Mouse (Mus musculus): ENCODE measurements at regions not wholly inside any gene's neighbourhood (a gene's known extent, or its start where the extent isn't known, plus 50 kb on each side); places are given as distances from the start of the nearest gene placed in this dataset.

DNA sequence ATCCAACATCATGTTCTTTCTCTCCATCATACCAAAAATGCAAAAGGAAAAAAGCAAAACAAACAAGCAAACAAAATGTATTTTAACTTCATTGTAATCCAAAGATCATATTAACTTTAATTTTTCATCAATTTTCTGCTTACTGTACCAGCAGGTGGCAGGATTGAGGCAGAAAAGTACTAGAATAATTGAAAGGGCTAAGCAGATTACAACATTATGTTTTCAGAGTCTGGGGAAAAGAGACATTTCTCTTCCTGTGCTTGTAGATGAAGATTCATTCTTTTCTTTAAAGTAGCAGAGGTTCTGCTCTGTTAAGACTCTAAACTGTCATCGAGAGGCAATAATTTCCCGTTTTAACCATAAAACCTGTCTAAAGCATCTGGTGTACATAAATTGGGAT is 394.7 kb upstream of the Slitrk6 start:
- peak in 1 of 2 experiments; percentile 5 for DNase-seq (ENCODE audit: low spot score in 2 of 2)
- intact Hi-C loops (cut with DNase I), result loop anchor here (2.0 kb wide), 1 partner anchor 525 kb away; the partner anchor contains the start of gene Slitrk5

DNA sequence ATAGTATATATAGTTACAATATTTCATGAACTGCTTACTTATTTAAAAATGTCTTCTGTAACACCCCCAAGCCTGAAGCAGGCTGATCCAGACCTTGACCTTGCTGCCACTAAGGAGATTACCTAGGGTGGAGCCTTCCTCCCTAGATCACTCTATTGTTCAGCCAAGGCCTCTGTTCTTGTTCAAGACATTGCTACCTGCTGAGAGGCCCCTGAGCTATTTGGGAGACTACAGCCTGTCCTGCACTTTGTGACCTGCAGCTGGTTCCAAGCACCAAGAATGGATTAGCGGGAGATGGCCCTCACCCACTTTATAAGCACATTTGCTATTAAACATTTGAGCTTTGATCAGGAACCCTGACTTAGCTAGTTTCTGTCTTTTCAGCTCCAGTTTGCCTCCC is 361.7 kb upstream of the Slitrk6 start:
- intact Hi-C loops (cut with DNase I), result no loop called here
- DNase-seq (ENCODE audit: low spot score in 2 of 2), result no peak

DNA sequence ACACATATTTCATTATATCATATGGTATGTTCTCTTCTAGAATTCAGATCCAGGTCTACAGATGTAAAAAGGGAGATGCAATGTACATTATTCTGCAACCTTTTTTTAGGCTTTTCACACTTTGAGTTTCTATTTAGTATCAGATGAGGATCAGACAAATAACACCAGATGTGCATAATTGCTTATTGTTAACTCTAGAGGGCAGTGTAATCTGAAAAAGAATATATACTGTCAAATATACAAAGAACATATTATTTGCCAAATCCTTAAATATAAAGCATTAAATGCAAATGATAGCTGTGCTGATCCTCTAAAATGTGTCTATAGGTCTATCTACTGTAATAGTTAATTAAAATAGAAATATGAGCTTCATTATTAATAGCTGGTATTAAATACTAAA is 348.6 kb upstream of the Slitrk6 start:
- intact Hi-C loops (cut with DNase I), result no loop called here

DNA sequence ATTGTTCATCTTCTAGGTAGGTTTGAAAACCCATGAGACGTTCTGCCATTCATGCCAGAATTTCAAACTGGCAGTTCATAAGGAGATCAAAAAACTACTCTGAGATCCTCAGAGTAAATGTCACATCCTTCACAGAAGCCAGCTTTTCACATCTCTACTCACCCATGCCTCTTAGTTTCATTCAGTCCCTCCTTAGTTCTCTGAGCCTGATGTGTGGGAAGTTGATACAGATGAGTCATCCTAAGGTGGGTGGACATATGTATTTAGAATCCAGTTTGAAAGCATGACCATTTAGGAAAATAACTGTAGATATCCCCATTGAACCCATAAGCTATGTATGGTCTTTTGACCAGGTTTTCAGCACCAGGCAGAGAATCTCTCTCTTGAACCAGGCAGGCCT is 345.3 kb upstream of the Slitrk6 start:
- DNase-seq (ENCODE audit: low spot score in 2 of 2), result no peak
- intact Hi-C loops (cut with DNase I), result no loop called here

More for the DNA sequence above, 348.6 kb upstream of the Slitrk6 start:
- DNase-seq (ENCODE audit: low spot score in 2 of 2), result no peak

DNA sequence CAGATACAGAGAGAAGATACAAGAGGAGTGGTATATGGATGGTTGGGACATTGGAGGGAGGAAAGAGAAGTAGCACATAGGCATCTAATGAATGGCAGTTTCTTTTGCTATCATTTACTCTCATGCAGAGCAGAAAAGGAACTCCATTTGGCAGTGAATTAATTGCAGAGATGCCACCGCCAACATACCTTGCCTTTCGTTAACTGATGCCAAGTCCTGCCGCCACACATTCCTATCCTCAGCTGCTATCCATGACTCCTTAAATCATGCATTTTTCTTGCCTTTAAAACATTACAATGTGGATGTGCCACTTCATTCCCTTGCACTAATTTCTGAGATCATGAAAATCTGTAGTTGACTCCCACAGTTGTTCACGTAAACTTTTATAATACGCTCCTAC is 341.3 kb upstream of the Slitrk6 start:
- peak in 1 of 2 experiments; percentile 6 for DNase-seq (ENCODE audit: low spot score in 2 of 2)
- intact Hi-C loops (cut with DNase I), result no loop called here

DNA sequence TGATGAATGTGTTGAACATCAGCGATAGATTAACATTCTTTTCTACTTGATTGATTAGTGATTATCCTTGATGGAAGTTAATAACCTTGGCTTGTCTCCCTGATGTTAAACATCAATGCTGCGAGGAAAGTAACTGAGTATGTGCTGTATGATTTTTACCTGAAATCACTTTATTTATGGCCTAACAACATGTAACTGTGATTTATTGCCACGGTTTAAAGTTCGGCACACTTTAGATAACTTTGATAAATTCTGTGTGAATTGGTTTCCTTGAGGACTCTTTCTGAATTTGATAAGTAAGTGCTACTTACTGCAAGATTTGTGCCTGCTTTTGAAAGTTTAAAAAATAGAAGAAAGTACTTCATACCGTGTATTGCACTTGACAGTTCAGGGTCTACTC is 319.6 kb upstream of the Slitrk6 start:
- intact Hi-C loops (cut with DNase I), result no loop called here
- no peak for DNase-seq (ENCODE audit: low spot score in 2 of 2)

DNA sequence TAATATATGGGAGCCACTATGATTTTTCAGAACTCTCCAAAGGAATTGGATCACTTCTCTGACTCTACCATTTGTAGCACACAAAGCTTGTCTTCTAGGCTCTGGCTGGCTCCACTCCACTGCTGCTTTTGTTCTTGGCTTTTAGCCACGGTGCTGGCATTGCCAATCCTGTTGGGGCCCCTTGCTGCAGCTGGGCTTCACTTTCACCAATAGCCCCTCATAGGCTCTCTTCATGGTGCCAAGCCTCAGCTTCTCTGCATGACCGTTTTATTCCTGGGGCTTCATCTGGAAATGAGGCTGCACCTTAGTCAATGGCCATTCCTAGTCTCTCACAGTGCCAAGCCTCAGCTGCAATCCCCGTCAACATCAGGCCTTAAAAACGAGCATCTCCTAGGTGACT is 318.6 kb upstream of the Slitrk6 start:
- intact Hi-C loops (cut with DNase I), result no loop called here

More for the DNA sequence above, 318.6 kb upstream of the Slitrk6 start:
- no peak for DNase-seq (ENCODE audit: low spot score in 2 of 2)

Measured in left cerebral cortex, postnatal 36 days (tissue).